Mouse (Mus musculus) hindbrain, embryonic 14.5 days (tissue): ENCODE measurements around the gene Uts2. TPM values are rescaled to one million over a fixed set of nuclear protein-coding genes. Genes with fewer than 3 reads are reported as not detected.
A peak's percentile ranks its signal among the peaks of the same experiment; 100 is the strongest.

ENCODE experiments used
- ATAC-seq: fragments of 200-750 bp; cut with Nextera tagmentation; 2 replicates; pipeline ENCODE4 v1.8.0; 2017; ENCODE audit warnings: moderate number of reproducible peaks, mild to moderate bottlenecking, moderate TSS enrichment, moderate library complexity; ENCODE audit not compliant: low FRiP score
- DNase-seq: peaks from one replicate; pipeline ENCODE4 v3.0.0-alpha.2; 2015; ENCODE audit warnings: low spot score
- H3K27ac ChIP-seq: fragments of 300-500 bp; sonication (generic); 2 replicates; pipeline ENCODE4 v1.5.1; 2014; ENCODE audit warnings: mild to moderate bottlenecking, moderate library complexity
- H3K27me3 ChIP-seq: fragments of 300-500 bp; sonication (generic); 2 replicates; pipeline ENCODE4 v1.6.1; 2014; ENCODE audit warnings: mild to moderate bottlenecking, low read length, mixed read lengths; ENCODE audit not compliant: control insufficient read depth, insufficient read depth
- H3K36me3 ChIP-seq: fragments of 300-500 bp; sonication (generic); replicated peaks from 2 replicates; pipeline ENCODE4 v1.6.1; 2014; ENCODE audit not compliant: control insufficient read depth, insufficient read depth
- H3K4me1 ChIP-seq: fragments of 300-500 bp; sonication (generic); replicated peaks from 2 replicates; pipeline ENCODE4 v1.6.1; 2014; ENCODE audit warnings: antibody characterized with exemption, low read length, mixed read lengths; ENCODE audit not compliant: control insufficient read depth, insufficient read depth
- H3K4me2 ChIP-seq: fragments of 300-500 bp; sonication (generic); replicated peaks from 2 replicates; pipeline ENCODE4 v1.6.1; 2014; ENCODE audit warnings: mild to moderate bottlenecking, moderate library complexity
- H3K4me3 ChIP-seq: fragments of 300-500 bp; sonication (generic); replicated peaks from 2 replicates; pipeline ENCODE4 v1.5.1; 2014; ENCODE audit warnings: mild to moderate bottlenecking, low read length
- H3K9ac ChIP-seq: fragments of 300-500 bp; sonication (generic); 2 replicates; pipeline ENCODE4 v1.6.1; 2014
- H3K9me3 ChIP-seq: fragments of 300-500 bp; sonication (generic); 2 replicates; pipeline ENCODE4 v1.6.1; 2016; ENCODE audit warnings: low read length; ENCODE audit not compliant: control insufficient read depth
- WGBS: fragments of 180-500 bp; shearing (Covaris S2); extraction: QIAGEN DNeasy Blood & Tissue Kit; methylation state at CpG from one replicate; pipeline ENCODE4 v1.1.7; 2014; 5-methylcytosine and 5-hydroxymethylcytosine counted together
- polyA plus RNA-seq: library from polyadenylated mRNA; unstranded; fragments of >200 nt; fragmentation: Nextera tagmentation; extraction: Ambion mirVana; gene quantifications from 2 replicates; pipeline ENCODE4 v1.2.1, GENCODE M21; 2014

The Uts2 gene
- polyA plus RNA-seq, 1 experiment from 2014 or later: not detected

DNA sequence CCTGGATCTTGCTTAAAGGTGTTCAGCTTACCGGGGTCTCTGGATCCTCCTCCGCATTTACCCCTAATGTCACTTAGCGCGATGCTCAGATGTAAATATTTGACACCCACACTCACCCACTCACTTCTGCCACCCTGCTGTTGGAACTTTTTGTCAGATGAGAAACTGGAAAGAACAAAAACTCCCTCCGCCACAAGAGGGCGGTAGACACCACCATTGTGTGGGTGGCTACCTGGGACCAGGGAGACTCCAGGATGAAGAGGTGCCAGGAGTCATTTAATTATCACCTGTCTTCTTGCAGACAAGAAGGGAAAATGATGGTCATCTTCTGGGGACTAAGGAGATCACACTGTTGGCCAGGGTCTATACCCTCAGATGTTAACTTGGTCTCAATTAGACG, 30.3 kb upstream of the Uts2 start:
- Histone ChIP-seq H3K9me3 (no peaks in the 10 kb centered on the region), H3K4me2 (no peak overlapping the region), H3K36me3 (no peaks in the 10 kb centered on the region), H3K4me1 (no peaks in the 10 kb centered on the region), H3K4me3 (no peak overlapping the region), H3K27me3 (no peaks in the 10 kb centered on the region), H3K27ac (no peak overlapping the region), H3K9ac (no peak overlapping the region)
- ATAC-seq (no peak), DNase-seq (peak; percentile 65)
- WGBS: 21% methylated on average over 7 of the region's 7 CpGs

DNA sequence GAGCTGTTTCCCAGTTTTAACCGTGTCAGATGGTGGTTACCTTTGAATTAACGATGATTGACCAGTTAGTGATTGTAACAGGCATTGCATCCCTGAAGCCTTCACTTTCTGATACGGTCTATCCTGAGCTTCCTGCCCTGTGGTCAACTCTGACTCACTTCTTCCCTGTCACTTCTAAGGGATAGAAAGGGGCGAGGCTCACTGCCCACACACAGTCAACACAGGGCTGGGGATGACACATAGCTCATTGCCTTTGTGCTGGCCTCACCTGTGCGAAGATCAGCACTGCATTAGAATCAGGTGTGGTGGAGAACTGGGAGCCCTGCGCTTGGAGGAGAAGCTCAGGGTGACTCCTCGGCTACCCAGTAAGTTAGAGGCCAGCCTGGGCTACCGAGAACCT, 27.9 kb upstream of the Uts2 start:
- Histone ChIP-seq H3K36me3 (no peaks in the 10 kb centered on the region), H3K4me3 (no peak overlapping the region), H3K4me1 (no peaks in the 10 kb centered on the region), H3K4me2 (no peak overlapping the region), H3K9ac (no peak overlapping the region), H3K27me3 (no peaks in the 10 kb centered on the region), H3K9me3 (no peaks in the 10 kb centered on the region), H3K27ac (no peak overlapping the region)
- WGBS: 90% methylated on average over 8 of the region's 8 CpGs
- no peak for DNase-seq
- ATAC-seq: no peak

- ATAC-seq (no peak), DNase-seq (no peak)
- H3K9me3 ChIP-seq: no peaks in the 10 kb centered on the region
- no peaks in the 10 kb centered on the region for H3K36me3 ChIP-seq
- no peaks in the 10 kb centered on the region for H3K4me1 ChIP-seq
- H3K4me2 ChIP-seq: no peak overlapping the region
- 88% methylated on average over 8 of the region's 8 CpGs for WGBS
- H3K9ac ChIP-seq: no peak overlapping the region
- no peak overlapping the region for H3K27ac ChIP-seq
- no peak overlapping the region for H3K4me3 ChIP-seq
- H3K27me3 ChIP-seq: no peaks in the 10 kb centered on the region
Observed at GRCm38 (mm10) chr4:150973264-150973663, 23.6 kb upstream of the Uts2 start.

GRCm38 (mm10) chr4:150975145-150975544, 21.8 kb upstream of the Uts2 start:
- Histone ChIP-seq H3K9me3 (no peaks in the 10 kb centered on the region), H3K27ac (no peak overlapping the region), H3K36me3 (no peaks in the 10 kb centered on the region), H3K9ac (no peak overlapping the region), H3K27me3 (no peaks in the 10 kb centered on the region), H3K4me2 (no peak overlapping the region), H3K4me3 (no peak overlapping the region), H3K4me1 (no peaks in the 10 kb centered on the region)
- 26% methylated on average over 1 of the region's 1 CpGs for WGBS
- DNase-seq (no peak), ATAC-seq (no peak)

DNA sequence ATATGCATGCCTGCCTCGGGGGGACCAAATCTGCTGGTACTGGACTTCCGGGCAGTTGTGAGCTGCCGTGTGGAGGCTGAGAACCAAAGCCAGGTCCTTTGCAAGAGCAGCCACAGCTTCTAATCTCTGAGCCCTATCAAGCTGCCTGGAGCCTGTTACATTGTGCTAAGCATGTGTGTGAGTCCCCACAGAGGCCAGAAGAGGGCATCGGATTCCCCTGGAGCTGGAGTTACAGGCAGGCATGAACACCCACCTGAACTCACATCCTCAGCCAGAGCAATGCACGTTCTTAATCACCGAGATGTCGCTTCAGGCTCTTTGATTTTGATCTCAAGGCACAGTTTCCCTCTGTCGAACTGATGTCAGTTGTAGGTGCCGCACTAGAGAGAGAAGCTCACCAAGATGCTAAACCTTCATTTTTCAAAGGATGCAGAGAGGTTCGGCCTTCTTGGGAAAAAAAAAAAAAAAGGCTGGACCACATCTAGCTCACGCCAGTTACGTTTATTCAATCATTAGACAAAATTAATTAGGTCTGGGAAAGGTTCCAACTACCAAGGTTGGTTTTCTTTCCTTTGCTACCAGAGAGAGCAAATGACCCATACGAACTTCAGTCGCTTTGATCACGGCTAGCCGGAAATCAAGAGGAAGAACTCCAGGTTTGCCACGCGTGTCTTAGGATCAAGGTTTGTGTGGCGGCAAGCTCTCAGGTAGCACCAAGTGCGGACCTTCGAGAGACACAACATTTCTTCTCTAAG, 18.6 kb upstream of the Uts2 start:
- 89% methylated on average over 21 of the region's 21 CpGs for WGBS
- Histone ChIP-seq H3K27ac (no peak overlapping the region), H3K9ac (no peak overlapping the region), H3K27me3 (no peaks in the 10 kb centered on the region), H3K4me1 (no peaks in the 10 kb centered on the region), H3K4me2 (no peak overlapping the region), H3K4me3 (no peak overlapping the region), H3K9me3 (no peaks in the 10 kb centered on the region), H3K36me3 (no peaks in the 10 kb centered on the region)
- DNase-seq: no peak
- ATAC-seq: no peak

GRCm38 (mm10) chr4:150979455-150979854, 17.4 kb upstream of the Uts2 start:
- H3K9ac ChIP-seq: no peak overlapping the region
- H3K27ac ChIP-seq: no peak overlapping the region
- no peak overlapping the region for H3K4me3 ChIP-seq
- no peak overlapping the region for H3K4me2 ChIP-seq
- H3K36me3 ChIP-seq: no peaks in the 10 kb centered on the region
- no peaks in the 10 kb centered on the region for H3K9me3 ChIP-seq
- H3K4me1 ChIP-seq: no peaks in the 10 kb centered on the region
- DNase-seq: no peak
- H3K27me3 ChIP-seq: no peaks in the 10 kb centered on the region
- WGBS: 87% methylated on average over 9 of the region's 9 CpGs
- no peak for ATAC-seq

DNA sequence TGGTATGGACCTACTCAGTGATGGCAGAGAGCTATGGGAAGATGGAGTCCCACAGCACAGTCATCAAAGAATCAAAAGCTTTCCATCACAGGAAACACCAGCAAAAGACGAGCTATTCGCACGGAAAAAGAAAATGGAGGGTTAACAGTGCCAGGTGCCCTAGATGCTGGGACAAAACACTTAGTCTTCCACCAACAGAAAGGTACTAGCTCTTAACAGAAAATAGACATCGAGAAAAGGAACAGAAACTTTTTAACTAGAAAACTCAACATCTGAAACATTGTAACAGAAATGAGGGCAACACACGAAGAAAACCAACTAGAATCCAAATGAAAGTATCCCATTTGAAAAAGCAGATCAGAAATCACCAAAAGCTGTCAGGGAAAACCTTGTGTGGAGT, 16.7 kb upstream of the Uts2 start:
- no peak overlapping the region for H3K4me3 ChIP-seq
- 92% methylated on average over 5 of the region's 5 CpGs for WGBS
- no peaks in the 10 kb centered on the region for H3K4me1 ChIP-seq

GRCm38 (mm10) chr4:150990148-150990547, 6.7 kb upstream of the Uts2 start:
- H3K27me3 ChIP-seq: no peaks in the 10 kb centered on the region
- 0 out of 2 replicates have a peak, but pooled peaks cover 4% of the 10 kb centered on the region for H3K9me3 ChIP-seq
- 52% methylated on average over 6 of the region's 6 CpGs for WGBS
- ATAC-seq (no peak), DNase-seq (no peak)
- H3K27ac ChIP-seq: no peak overlapping the region
- no peak overlapping the region for H3K4me3 ChIP-seq
- H3K4me1 ChIP-seq: no peaks in the 10 kb centered on the region
- H3K36me3 ChIP-seq: no peaks in the 10 kb centered on the region
- no peak overlapping the region for H3K9ac ChIP-seq
- no peak overlapping the region for H3K4me2 ChIP-seq

More for the DNA sequence above, 16.7 kb upstream of the Uts2 start:
- H3K36me3 ChIP-seq: no peaks in the 10 kb centered on the region
- no peaks in the 10 kb centered on the region for H3K27me3 ChIP-seq
- H3K9ac ChIP-seq: no peak overlapping the region
- no peak overlapping the region for H3K27ac ChIP-seq
- no peaks in the 10 kb centered on the region for H3K9me3 ChIP-seq
- ATAC-seq: no peak
- no peak for DNase-seq
- no peak overlapping the region for H3K4me2 ChIP-seq

- 93% methylated on average over 9 of the region's 9 CpGs for WGBS
- H3K27ac ChIP-seq: no peak overlapping the region
- no peak overlapping the region for H3K4me3 ChIP-seq
- ATAC-seq: no peak
- no peaks in the 10 kb centered on the region for H3K36me3 ChIP-seq
- no peak for DNase-seq
- no peaks in the 10 kb centered on the region for H3K9me3 ChIP-seq
- H3K9ac ChIP-seq: no peak overlapping the region
- H3K4me2 ChIP-seq: no peak overlapping the region
- no peaks in the 10 kb centered on the region for H3K4me1 ChIP-seq
- no peaks in the 10 kb centered on the region for H3K27me3 ChIP-seq
Observed at GRCm38 (mm10) chr4:150998626-150999025, 1.7 kb downstream of the Uts2 start.

- Histone ChIP-seq H3K9ac (no peak overlapping the region), H3K4me2 (no peak overlapping the region), H3K27me3 (no peaks in the 10 kb centered on the region), H3K4me3 (no peak overlapping the region), H3K36me3 (no peaks in the 10 kb centered on the region), H3K4me1 (no peaks in the 10 kb centered on the region), H3K9me3 (no peaks in the 10 kb centered on the region), H3K27ac (no peak overlapping the region)
- DNase-seq (no peak), ATAC-seq (no peak)
- 78% methylated on average over 13 of the region's 13 CpGs for WGBS
Observed at GRCm38 (mm10) chr4:151001397-151001796, 4.5 kb downstream of the Uts2 start.
